In the genomic region with DNA sequence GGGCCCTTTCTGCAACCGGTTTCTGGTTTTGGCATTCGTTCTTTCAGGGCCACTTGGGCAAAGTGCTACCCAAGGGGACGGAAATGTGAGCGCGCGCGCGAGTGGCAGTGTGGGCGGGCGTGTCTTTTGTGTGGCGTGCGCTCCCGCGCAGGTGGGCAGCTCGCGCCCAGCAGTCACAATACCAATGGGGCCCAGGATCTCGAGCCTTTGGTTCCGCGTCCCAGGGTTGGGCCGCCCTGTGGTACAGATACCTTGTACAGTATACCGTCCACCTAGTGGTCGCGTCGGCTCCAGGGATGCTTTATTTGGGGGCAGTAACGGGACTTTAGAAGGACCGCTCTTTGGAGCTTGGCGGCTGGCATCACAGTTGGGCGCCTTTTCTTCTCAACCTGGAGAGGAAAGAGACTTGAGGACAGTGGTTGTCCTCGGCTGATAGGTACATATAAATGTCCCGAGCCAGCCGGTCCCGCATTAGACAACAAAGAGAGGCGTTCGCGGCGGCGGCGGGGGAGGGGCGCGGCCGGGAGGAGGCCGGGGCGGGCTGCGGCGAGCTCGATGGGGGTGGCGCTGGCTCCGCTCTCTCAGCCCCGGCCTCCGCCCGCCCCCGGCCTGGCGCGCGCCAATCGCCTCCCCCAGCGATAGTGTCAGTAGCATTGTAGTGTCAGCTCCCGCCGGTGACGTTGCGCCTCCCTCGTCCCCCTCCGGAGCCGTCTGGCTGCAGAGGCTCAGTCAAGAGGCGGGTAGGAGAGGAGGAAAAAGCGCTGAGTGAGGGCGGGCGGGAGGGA, we compare ENCODE assay signal across 8 mouse cellular contexts. TPM values are rescaled to one million over a fixed set of nuclear protein-coding genes. Genes with fewer than 3 reads are reported as not detected.
A peak's percentile ranks its signal among the peaks of the same experiment; 100 is the strongest.
DNase-seq lines count a peak whose midpoint lies in the region; ATAC-seq lines count a peak whose summit lies in the region.

No protein-coding gene starts in this region.

- peak overlapping the region; percentile 100 for H3K27ac ChIP-seq in hindbrain, embryonic 14.5 days

- H3K36me3 ChIP-seq in hindbrain, embryonic 14.5 days (replicated peaks; ENCODE audit: control insufficient read depth, insufficient read depth) = peaks cover 23% of the 10 kb centered on the region

- peak; percentile 90 for ATAC-seq in hindbrain, embryonic 14.5 days (ENCODE audit: low FRiP score)

- H3K4me2 ChIP-seq in hindbrain, embryonic 14.5 days (replicated peaks) = peak overlapping the region; percentile 94

- DNase-seq in T-cell, adult 2 months (ENCODE audit: low spot score) = peak; percentile 95
- DNase-seq in cerebellum, postnatal 25 days = peak; percentile 95 to 98
- DNase-seq in frontal cortex, postnatal 25 days (ENCODE audit: low spot score in 2 of 2) = peak; percentile 83 to 88
- peak; percentile 93 for DNase-seq in hindbrain, embryonic 14.5 days (ENCODE audit: low spot score)
- peak; percentile 88 to 94 for DNase-seq in left cerebral cortex, adult 18-20 months (ENCODE audit: low spot score in 2 of 2)
- DNase-seq in lung, postnatal 4 days = peak; percentile 95 to 99
- DNase-seq in retina, postnatal 1 day = peak; percentile 99
- peak; percentile 94 for DNase-seq in thymus, postnatal 4 days

- H3K4me1 ChIP-seq in hindbrain, embryonic 14.5 days (replicated peaks; ENCODE audit: control insufficient read depth, insufficient read depth, low read length) = peaks cover 20% of the 10 kb centered on the region

- H3K9ac ChIP-seq in hindbrain, embryonic 14.5 days = peak overlapping the region; percentile 100

- no peaks in the 10 kb centered on the region for H3K9me3 ChIP-seq in hindbrain, embryonic 14.5 days (ENCODE audit: control insufficient read depth, low read length)

- WGBS in hindbrain, embryonic 14.5 days = under 1% methylated on average over 61 of the region's 68 CpGs

- H3K4me3 ChIP-seq in hindbrain, embryonic 14.5 days (replicated peaks; ENCODE audit: low read length) = peak overlapping the region; percentile 97

- H3K27me3 ChIP-seq in hindbrain, embryonic 14.5 days (ENCODE audit: control insufficient read depth, insufficient read depth, low read length) = no peaks in the 10 kb centered on the region

RNA-seq across cellular contexts. Expression of gene Mex3b, which starts 0.5 kb away (rescaled TPM):
- 35.0 and 36.1 TPM in 2 replicates for polyA plus RNA-seq in hindbrain, embryonic 14.5 days (2014; fragmentation: Nextera tagmentation; extraction: Ambion mirVana)
- total RNA-seq in left cerebral cortex, adult 18-20 months (2021) = 10 to 100 TPM; 18.7 to 20.2 TPM

Comparison
In these comparisons a context has a peak if more than half of its experiments do, and no peak if none do; other contexts are left out.
1. Peak in every context shown above with its lines: DNase-seq, ATAC-seq, H3K4me3 ChIP-seq and H3K27ac ChIP-seq.